Mouse (Mus musculus): Measurements from ENCODE around the gene Slc25a28. TPM values are rescaled to one million over a fixed set of nuclear protein-coding genes. Genes with fewer than 3 reads are reported as not detected.

The Slc25a28 gene
- polyA plus RNA-seq, 1 experiment from 2014 or later, result 12.2 TPM

Small RNA genes within 50 kb of the gene (microRNA-seq; reads per million reads assigned to microRNA genes)
- gene Gm22646, result not detected

Other genes with a start within 250 kb of the Slc25a28 start
- gene Cnnm1, start 234.4 kb downstream of the Slc25a28 start, polyA plus RNA-seq (2015; fragmentation: Nextera tagmentation; extraction: Ambion mirVana), result 1.0 and 1.1 TPM in 2 replicates
- 31.8 and 31.9 TPM in 2 replicates for gene Got1, start 150.3 kb downstream of the Slc25a28 start, polyA plus RNA-seq (2015; fragmentation: Nextera tagmentation; extraction: Ambion mirVana)
- not detected in 2 replicates for gene Nkx2-3, start 62.6 kb downstream of the Slc25a28 start, polyA plus RNA-seq (2015; fragmentation: Nextera tagmentation; extraction: Ambion mirVana)
- gene Entpd7, start 14.8 kb upstream of the Slc25a28 start, polyA plus RNA-seq (2015; fragmentation: Nextera tagmentation; extraction: Ambion mirVana), result 11.2 and 12.4 TPM in 2 replicates
- 13.0 and 14.6 TPM in 2 replicates for gene Cutc, start 78.1 kb upstream of the Slc25a28 start, polyA plus RNA-seq (2015; fragmentation: Nextera tagmentation; extraction: Ambion mirVana)
- 11.4 and 14.5 TPM in 2 replicates for gene Cox15, start 78.1 kb upstream of the Slc25a28 start, polyA plus RNA-seq (2015; fragmentation: Nextera tagmentation; extraction: Ambion mirVana)
- 0.09 and 0.11 TPM in 2 replicates for gene Abcc2, start 107.3 kb upstream of the Slc25a28 start, polyA plus RNA-seq (2015; fragmentation: Nextera tagmentation; extraction: Ambion mirVana)